Mouse (Mus musculus): ENCODE results near the gene Riok2. TPM values are rescaled to one million over a fixed set of nuclear protein-coding genes. Genes with fewer than 3 reads are reported as not detected.
A peak's percentile ranks its signal among the peaks of the same experiment; 100 is the strongest.

Gene Riok2
- polyA plus RNA-seq, 1 experiment from 2014 or later, result 24.9 TPM

DNA sequence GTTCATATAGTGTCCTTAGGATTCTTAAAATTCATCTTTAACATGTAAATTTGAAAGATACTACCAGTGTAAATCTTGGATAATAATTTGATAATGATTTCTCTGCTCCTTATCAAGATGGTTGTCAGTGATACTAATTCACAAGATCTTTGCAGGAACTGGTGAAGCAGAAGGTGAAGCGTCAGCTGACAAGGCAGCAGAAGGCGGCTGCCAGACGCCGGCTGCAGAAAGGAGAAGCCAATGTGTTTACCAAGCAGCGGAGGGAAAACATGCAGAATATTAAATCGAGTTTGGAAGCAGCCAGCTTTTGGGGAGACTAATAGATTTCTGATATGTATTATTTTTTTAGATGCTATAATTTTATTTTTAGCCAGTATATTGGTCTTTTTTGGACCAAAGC is 19.2 kb downstream of the Riok2 start:
- Histone ChIP-seq H3K4me1 (replicated peaks) (no peaks in the 10 kb centered on the region), H3K27me3 (no peaks in the 10 kb centered on the region), H3K9me3 (no peaks in the 10 kb centered on the region), H3K27ac (replicated peaks) (no peak overlapping the region), H3K36me3 (peaks cover 36% of the 10 kb centered on the region), H3K4me2 (no peak overlapping the region), H3K9ac (no peak overlapping the region), H3K4me3 (no peak overlapping the region)
- no peak for ATAC-seq (ENCODE audit: low read depth)
- WGBS, result 93% methylated on average over 6 of the region's 6 CpGs

DNA sequence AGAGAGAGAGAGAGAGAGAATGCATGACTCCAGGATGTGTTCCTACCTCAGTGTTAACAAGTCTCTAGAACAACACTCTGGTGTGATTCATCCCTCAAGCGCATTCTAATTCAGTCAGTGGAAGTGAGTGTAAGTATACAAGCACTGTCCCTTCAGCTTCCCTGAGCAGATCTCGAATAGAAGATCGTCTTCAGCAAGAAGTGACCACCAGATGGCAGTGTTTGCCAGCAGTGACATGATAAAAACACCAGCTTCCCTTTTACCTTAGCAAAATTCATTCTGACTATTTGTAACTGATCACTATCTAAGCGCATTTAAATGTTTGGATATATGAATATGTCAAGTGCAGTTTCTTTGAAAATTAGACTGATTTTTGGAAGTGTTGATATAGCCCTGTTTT is 20.2 kb downstream of the Riok2 start:
- WGBS, result 34% methylated on average over 4 of the region's 4 CpGs

DNA sequence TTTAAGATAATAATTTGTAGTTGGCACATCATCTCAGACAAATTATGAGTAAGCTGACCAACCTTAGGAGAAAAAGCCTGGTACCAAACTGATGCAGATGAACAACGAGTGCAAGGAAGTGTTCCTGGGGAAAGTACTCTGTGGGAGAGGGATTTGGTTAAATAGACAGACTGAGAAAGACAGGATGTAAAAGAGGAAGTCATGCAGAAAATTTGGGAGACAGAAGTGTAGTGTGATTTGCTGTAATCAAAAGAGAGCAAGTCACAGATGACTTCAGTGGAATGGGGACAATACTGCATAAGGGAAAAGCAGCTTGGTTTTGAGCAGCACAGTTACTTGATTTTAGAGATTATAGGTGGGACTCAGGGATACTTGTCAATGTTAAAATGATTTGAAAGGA is 22.8 kb downstream of the Riok2 start:
- H3K4me3 ChIP-seq, result no peak overlapping the region
- no peak overlapping the region for H3K4me2 ChIP-seq
- no peaks in the 10 kb centered on the region for H3K4me1 ChIP-seq (replicated peaks)
- peaks cover 12% of the 10 kb centered on the region for H3K36me3 ChIP-seq
- no peaks in the 10 kb centered on the region for H3K27me3 ChIP-seq
- no peaks in the 10 kb centered on the region for H3K9me3 ChIP-seq
- WGBS, result 24% methylated on average over 1 of the region's 1 CpGs
- no peak for ATAC-seq (ENCODE audit: low read depth)
- no peak overlapping the region for H3K27ac ChIP-seq (replicated peaks)
- no peak overlapping the region for H3K9ac ChIP-seq

More for the DNA sequence above, 20.2 kb downstream of the Riok2 start:
- Histone ChIP-seq H3K9ac (no peak overlapping the region), H3K27me3 (no peaks in the 10 kb centered on the region), H3K36me3 (peaks cover 28% of the 10 kb centered on the region), H3K4me3 (no peak overlapping the region), H3K27ac (replicated peaks) (no peak overlapping the region), H3K4me1 (replicated peaks) (no peaks in the 10 kb centered on the region), H3K4me2 (no peak overlapping the region), H3K9me3 (no peaks in the 10 kb centered on the region)
- peak; percentile 55; the same call in 1 of the 2 replicates for ATAC-seq (ENCODE audit: low read depth)

DNA sequence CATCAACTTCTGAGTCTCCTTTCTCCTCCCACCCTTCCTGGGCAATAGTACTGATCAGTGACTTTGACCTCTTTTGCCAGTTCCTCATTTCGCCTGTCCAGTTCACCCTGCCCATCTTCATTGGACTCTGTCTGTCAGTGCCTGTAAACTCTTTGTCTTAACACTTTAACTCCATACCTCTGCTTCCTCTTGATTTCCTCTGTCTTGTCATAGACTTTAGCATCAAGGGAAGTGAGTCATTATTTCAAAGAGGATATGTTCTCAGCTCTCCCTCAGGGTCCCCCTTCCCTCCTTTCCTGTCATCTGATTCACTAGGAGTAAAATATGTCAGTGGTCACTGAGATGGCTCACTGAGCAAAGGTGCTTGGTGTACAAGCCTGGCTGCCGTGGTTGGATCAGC is 24.6 kb downstream of the Riok2 start:
- Histone ChIP-seq H3K4me3 (no peak overlapping the region), H3K36me3 (peaks cover 9% of the 10 kb centered on the region; the same call in 1 of the 2 replicates), H3K27ac (replicated peaks) (no peak overlapping the region), H3K9ac (no peak overlapping the region), H3K27me3 (no peaks in the 10 kb centered on the region), H3K4me2 (no peak overlapping the region), H3K9me3 (no peaks in the 10 kb centered on the region), H3K4me1 (replicated peaks) (peaks cover 6% of the 10 kb centered on the region; the same call in 1 of the 2 replicates)
- 79% methylated on average over 2 of the region's 2 CpGs for WGBS
- ATAC-seq (ENCODE audit: low read depth), result no peak

GRCm38 (mm10) chr17:17402222-17403004 is 28.3 kb downstream of the Riok2 start, which contains the start of gene Lix1:
Lix1 (plus strand) TSS chr17:17402672.
- Histone ChIP-seq H3K9me3 (no peaks in the 10 kb centered on the region), H3K4me3 (peak within 1 kb of the TSS; percentile 24), H3K4me1 (replicated peaks) (peaks cover 12% of the 10 kb centered on the region), H3K27me3 (no peaks in the 10 kb centered on the region), H3K4me2 (peak within 1 kb of the TSS; percentile 49), H3K27ac (replicated peaks) (peak within 1 kb of the TSS; percentile 74), H3K36me3 (no peaks in the 10 kb centered on the region), H3K9ac (peak within 1 kb of the TSS; percentile 41)
- ATAC-seq (ENCODE audit: low read depth), result peak; percentile 97
- WGBS, result 19% methylated on average over 6 of the region's 6 CpGs

DNA sequence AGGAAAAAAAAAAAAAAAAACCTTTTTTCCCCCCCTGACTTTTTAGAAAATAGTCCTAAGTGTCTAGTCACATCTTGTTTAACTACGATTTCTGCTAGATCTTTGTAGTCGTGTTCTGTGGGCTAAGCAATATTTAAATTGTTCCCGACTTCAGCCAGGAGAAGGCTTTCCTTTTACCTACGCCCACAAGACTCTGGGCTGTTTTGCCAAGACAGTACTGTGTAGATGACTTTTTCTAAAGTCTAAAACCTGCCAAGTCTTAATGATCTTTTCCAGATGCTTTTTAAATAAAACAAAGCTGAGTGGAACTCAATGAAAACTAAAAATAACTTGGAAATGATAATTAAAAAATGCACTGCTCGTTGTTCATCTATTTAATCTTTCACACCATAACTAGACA is 28.9 kb downstream of the Riok2 start:
- H3K27ac ChIP-seq (replicated peaks), result peak overlapping the region; percentile 74; the same call in 1 of the 2 replicates
- no peaks in the 10 kb centered on the region for H3K9me3 ChIP-seq

DNA sequence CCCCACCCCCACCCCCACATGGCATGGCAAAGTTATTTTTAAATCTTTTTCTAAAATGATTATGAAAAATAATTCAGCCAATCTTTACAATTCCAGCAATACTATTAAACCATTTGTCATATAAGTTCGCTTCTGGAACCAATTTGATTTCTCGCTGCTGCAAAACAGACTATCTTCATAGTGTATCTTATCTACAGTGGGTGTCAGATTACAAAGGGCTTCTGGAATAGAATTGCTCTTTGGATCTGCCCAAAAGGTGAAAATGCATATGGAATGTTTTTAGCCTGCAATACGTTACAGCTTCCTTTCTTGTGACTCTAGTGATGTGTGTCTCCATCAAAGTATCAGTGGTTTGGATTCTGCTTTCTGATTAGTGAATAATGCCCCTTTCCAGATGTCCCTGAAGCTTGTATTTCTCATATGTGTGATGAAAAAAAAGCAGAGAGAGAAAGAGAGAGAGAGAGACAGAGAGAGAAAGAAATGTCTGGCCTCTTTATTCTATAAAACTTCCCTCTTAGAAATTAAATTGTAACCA is 29.5 kb downstream of the Riok2 start:
- ATAC-seq (ENCODE audit: low read depth), result no peak
- H3K27me3 ChIP-seq, result no peaks in the 10 kb centered on the region
- H3K4me1 ChIP-seq (replicated peaks), result peaks cover 13% of the 10 kb centered on the region
- peak overlapping the region; percentile 18 for H3K4me2 ChIP-seq
- no peak overlapping the region for H3K9ac ChIP-seq
- no peaks in the 10 kb centered on the region for H3K9me3 ChIP-seq
- 36% methylated on average over 3 of the region's 3 CpGs for WGBS
- H3K4me3 ChIP-seq, result peak overlapping the region; percentile 6; the same call in 1 of the 2 replicates
- H3K27ac ChIP-seq (replicated peaks), result no peak overlapping the region
- no peaks in the 10 kb centered on the region for H3K36me3 ChIP-seq

More for the DNA sequence above, 28.9 kb downstream of the Riok2 start:
- Histone ChIP-seq H3K36me3 (no peaks in the 10 kb centered on the region), H3K4me1 (replicated peaks) (peaks cover 12% of the 10 kb centered on the region), H3K27me3 (no peaks in the 10 kb centered on the region), H3K9ac (peak overlapping the region; percentile 41; the same call in 1 of the 2 replicates), H3K4me3 (peak overlapping the region; percentile 24), H3K4me2 (peak overlapping the region; percentile 49)
- ATAC-seq (ENCODE audit: low read depth), result no peak
- WGBS, result 40% methylated on average over 5 of the region's 5 CpGs

DNA sequence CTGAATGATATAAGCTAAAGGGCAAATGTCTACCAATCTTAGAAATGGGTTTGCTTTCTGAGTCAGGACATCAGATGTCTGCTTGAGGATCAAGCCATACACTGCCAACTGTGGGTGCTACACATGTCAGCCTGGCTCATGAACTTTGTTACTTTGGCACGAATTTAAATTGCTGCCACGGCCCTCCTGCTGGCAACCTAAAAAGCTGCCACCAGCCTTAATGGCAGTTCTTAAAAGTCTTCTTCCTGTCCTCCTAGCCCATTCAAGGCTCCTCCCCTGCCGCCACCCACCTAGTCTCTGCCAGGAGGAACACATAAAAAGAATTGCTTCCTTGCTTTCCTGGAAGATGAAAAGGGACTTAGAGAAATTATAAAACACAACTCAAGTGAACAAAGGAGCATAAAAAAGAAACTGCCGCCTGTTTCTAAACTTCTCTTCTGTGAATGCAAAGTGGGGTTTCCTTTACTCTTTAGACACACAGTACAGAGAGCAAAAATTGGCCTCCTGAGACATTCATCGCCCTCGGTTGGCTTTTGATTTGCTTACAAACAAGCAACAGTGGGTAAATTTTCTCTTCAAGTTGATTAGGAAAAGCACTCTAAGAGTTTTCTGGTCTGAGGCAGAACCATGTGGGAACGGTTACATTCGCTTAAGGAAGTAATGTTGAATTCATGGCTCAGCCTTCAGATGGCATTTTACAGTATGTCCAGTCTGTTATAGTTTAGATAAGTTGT is 30.9 kb downstream of the Riok2 start:
- H3K4me2 ChIP-seq, result peak overlapping the region; percentile 21
- no peaks in the 10 kb centered on the region for H3K36me3 ChIP-seq
- WGBS, result 23% methylated on average over 8 of the region's 8 CpGs
- H3K9me3 ChIP-seq, result no peaks in the 10 kb centered on the region
- ATAC-seq (ENCODE audit: low read depth), result no peak
- H3K4me3 ChIP-seq, result peak overlapping the region; percentile 16
- peaks cover 24% of the 10 kb centered on the region for H3K4me1 ChIP-seq (replicated peaks)
- no peaks in the 10 kb centered on the region for H3K27me3 ChIP-seq
- no peak overlapping the region for H3K27ac ChIP-seq (replicated peaks)
- no peak overlapping the region for H3K9ac ChIP-seq

DNA sequence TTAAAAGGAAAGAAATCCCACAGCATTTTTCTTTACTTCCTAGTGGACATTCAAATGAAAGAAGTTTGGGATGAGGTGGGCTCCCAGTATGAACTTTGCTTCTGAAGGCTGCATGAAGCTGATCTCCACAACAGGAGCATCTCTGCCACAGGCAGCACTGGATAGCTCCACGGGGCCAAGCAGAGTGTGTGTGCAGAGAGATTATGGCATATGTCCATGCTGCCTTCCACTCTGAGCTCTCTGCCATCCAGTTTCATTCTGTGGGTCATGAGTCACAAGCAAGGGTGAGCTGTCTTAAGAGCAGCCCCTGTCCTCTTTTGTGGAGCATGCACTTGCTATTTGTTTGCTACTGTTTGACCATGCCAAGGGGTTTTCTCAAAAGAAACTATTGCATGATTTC is 31.5 kb downstream of the Riok2 start:
- no peak for ATAC-seq (ENCODE audit: low read depth)

DNA sequence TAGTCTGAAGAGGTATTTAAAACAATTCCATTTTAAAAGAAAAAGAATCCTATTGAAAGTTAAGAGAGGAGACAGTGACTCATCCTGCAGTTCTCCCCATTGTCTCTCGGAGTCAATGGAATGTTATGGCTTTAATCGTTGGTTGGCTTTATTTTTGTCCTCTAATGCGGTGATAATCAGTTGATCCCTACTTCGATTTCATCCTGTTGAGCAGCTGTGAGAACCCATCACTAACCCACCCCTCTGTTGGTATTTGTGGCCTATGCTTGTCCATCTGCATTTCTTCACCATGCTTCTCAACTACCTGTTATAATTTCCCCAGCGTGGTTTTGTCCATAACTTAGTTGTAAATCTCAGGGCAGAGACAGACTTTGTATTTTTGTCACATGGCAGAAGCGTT is 34.0 kb downstream of the Riok2 start:
- Histone ChIP-seq H3K4me2 (no peak overlapping the region), H3K27ac (replicated peaks) (no peak overlapping the region), H3K4me1 (replicated peaks) (peaks cover 18% of the 10 kb centered on the region), H3K9ac (no peak overlapping the region), H3K36me3 (no peaks in the 10 kb centered on the region), H3K4me3 (no peak overlapping the region), H3K27me3 (no peaks in the 10 kb centered on the region), H3K9me3 (no peaks in the 10 kb centered on the region)
- ATAC-seq (ENCODE audit: low read depth), result no peak
- WGBS, result 31% methylated on average over 6 of the region's 6 CpGs

More for the DNA sequence above, 31.5 kb downstream of the Riok2 start:
- no peak overlapping the region for H3K4me2 ChIP-seq
- H3K9ac ChIP-seq, result no peak overlapping the region
- no peak overlapping the region for H3K27ac ChIP-seq (replicated peaks)
- H3K27me3 ChIP-seq, result no peaks in the 10 kb centered on the region
- H3K36me3 ChIP-seq, result no peaks in the 10 kb centered on the region
- H3K4me3 ChIP-seq, result no peak overlapping the region
- H3K4me1 ChIP-seq (replicated peaks), result peaks cover 24% of the 10 kb centered on the region
- H3K9me3 ChIP-seq, result no peaks in the 10 kb centered on the region
- 49% methylated on average over 1 of the region's 1 CpGs for WGBS

DNA sequence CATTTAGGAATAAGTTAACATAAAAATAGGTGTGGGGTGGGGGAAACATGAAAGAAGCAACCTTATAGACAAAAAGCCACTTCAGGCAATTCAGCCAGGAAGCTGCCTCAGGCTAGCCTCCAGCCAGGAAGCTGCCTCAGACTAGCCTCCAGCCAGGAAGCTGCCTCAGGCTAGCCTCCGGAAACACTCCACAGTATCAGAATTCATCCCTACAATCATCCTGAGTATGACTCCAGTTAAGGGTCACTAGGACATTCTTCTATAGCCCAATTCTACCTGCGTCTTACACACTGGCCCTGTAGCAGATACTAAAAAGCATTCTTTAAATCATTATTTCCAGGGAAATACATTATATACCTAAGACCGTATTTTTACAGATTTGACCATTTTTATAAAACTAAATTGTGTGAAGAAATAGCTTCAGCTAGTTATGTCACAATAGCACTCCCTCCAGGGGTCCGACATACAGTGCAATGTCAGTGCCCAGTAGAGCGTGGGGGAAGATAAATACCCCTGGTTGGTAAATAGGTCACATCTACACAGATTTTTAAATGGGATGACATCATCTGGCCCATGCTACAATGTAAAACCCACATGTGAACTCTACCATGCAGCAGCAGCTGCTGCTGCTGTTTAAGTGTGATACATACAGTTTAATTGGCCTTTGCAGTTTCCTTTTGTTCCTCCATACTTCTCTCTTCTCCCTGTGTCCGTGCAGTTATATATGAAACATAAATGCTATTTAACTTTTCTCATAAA is 34.8 kb downstream of the Riok2 start:
- Histone ChIP-seq H3K9ac (no peak overlapping the region), H3K4me1 (replicated peaks) (peaks cover 18% of the 10 kb centered on the region), H3K4me3 (no peak overlapping the region), H3K9me3 (no peaks in the 10 kb centered on the region), H3K36me3 (no peaks in the 10 kb centered on the region), H3K27ac (replicated peaks) (no peak overlapping the region), H3K27me3 (no peaks in the 10 kb centered on the region), H3K4me2 (no peak overlapping the region)
- peak; percentile 43; the same call in 1 of the 2 replicates for ATAC-seq (ENCODE audit: low read depth)
- WGBS, result 40% methylated on average over 6 of the region's 6 CpGs
